Mouse (Mus musculus): ENCODE results near the gene Kcnk13. TPM values are rescaled to one million over a fixed set of nuclear protein-coding genes. Genes with fewer than 3 reads are reported as not detected.

The Kcnk13 gene
- polyA plus RNA-seq, 1 experiment, result 0.38 TPM

DNA sequence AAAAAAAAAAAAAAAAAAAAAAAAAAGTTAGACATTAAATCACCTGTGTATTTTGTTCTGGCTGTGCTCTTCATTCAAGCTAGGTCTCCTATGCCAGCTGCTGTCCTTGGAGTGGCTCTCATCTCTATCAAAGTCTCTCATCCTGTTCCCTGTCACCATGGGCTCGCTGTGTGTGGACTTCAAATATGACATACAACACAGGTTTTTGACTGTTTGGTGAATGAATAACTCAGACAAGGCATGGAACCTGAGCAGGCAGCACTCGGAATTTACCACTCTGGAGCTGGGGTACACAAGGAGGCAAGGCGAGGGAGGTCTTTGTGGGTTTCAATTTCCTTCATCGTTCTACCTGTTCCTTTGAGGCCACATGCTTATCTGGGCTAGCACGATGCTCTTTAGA lies 50.8 kb downstream of the Kcnk13 start:
- H3K4me1 ChIP-seq (ENCODE audit: control insufficient read depth, insufficient read depth, insufficient read length, low read length), result no peaks in the 10 kb centered on the region
- no peak overlapping the region for H3K27ac ChIP-seq (ENCODE audit: insufficient read depth, low read depth, low read length)
- no peaks in the 10 kb centered on the region for H3K36me3 ChIP-seq (ENCODE audit: control insufficient read depth, insufficient read depth, low read length)
- 77% methylated on average over 5 of the region's 5 CpGs for WGBS
- no peak overlapping the region for H3K4me3 ChIP-seq (ENCODE audit: low read depth, low read length)
- no peaks in the 10 kb centered on the region for H3K27me3 ChIP-seq (ENCODE audit: control insufficient read depth, insufficient read depth, low read length)
- TF ChIP-seq CTCF (IDR thresholded peaks at IDR 0.05; ENCODE audit: extremely low read depth, insufficient read length, insufficient replicate concordance, low read depth, low read length) (no peak), POLR2A (IDR thresholded peaks at IDR 0.05; ENCODE audit: low read depth, low read length) (no peak)

DNA sequence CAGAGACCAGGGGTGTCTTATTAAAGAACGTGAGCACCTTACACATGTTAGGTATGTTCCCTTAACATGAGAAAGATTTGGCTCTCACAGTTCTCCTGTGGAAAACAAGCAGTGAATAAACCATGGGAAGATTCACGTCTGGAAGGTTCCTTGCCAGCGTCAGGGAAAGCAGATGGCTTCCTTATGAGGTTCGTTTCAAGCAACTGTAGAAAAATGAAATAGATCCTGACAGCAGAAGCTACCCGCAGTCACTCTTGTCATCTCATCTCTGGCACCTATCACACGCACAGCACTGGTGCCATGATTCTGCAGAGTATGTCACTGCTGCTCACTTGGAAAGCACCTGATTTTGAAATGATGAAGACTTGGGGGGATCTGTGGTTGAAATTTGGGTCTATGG lies 53.4 kb downstream of the Kcnk13 start:
- WGBS, result 83% methylated on average over 6 of the region's 6 CpGs
- no peaks in the 10 kb centered on the region for H3K36me3 ChIP-seq (ENCODE audit: control insufficient read depth, insufficient read depth, low read length)
- no peaks in the 10 kb centered on the region for H3K4me1 ChIP-seq (ENCODE audit: control insufficient read depth, insufficient read depth, insufficient read length, low read length)
- H3K27me3 ChIP-seq (ENCODE audit: control insufficient read depth, insufficient read depth, low read length), result no peaks in the 10 kb centered on the region
- no peak overlapping the region for H3K4me3 ChIP-seq (ENCODE audit: low read depth, low read length)
- no peak overlapping the region for H3K27ac ChIP-seq (ENCODE audit: insufficient read depth, low read depth, low read length)
- no peak for TF ChIP-seq CTCF (IDR thresholded peaks at IDR 0.05; ENCODE audit: extremely low read depth, insufficient read length, insufficient replicate concordance, low read depth, low read length)
- TF ChIP-seq POLR2A (IDR thresholded peaks at IDR 0.05; ENCODE audit: low read depth, low read length), result no peak

DNA sequence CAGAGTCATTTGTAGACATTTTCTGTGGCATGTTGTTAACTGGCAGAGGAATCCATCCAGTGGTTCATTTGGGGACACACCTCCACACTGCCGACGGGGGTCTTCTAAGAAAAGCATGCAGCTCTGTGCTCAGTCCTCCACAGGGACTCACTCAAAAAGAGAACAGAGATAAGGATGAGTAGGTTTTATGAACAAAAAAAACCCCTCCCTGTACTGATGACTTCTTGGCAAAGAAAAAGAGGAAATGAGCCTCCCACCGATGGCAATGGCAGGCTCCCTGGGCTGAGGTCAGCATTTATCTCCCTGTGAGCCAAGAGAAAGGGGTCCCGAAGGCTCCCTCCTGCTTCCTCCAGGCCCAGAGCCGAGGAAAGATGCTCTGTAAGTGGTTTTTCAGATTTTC lies 58.2 kb downstream of the Kcnk13 start:
- H3K27ac ChIP-seq (ENCODE audit: insufficient read depth, low read depth, low read length), result no peak overlapping the region
- H3K36me3 ChIP-seq (ENCODE audit: control insufficient read depth, insufficient read depth, low read length), result no peaks in the 10 kb centered on the region
- 63% methylated on average over 5 of the region's 5 CpGs for WGBS
- H3K4me3 ChIP-seq (ENCODE audit: low read depth, low read length), result no peak overlapping the region
- no peaks in the 10 kb centered on the region for H3K27me3 ChIP-seq (ENCODE audit: control insufficient read depth, insufficient read depth, low read length)
- TF ChIP-seq CTCF (IDR thresholded peaks at IDR 0.05; ENCODE audit: extremely low read depth, insufficient read length, insufficient replicate concordance, low read depth, low read length) (no peak), POLR2A (IDR thresholded peaks at IDR 0.05; ENCODE audit: low read depth, low read length) (no peak)
- no peaks in the 10 kb centered on the region for H3K4me1 ChIP-seq (ENCODE audit: control insufficient read depth, insufficient read depth, insufficient read length, low read length)

DNA sequence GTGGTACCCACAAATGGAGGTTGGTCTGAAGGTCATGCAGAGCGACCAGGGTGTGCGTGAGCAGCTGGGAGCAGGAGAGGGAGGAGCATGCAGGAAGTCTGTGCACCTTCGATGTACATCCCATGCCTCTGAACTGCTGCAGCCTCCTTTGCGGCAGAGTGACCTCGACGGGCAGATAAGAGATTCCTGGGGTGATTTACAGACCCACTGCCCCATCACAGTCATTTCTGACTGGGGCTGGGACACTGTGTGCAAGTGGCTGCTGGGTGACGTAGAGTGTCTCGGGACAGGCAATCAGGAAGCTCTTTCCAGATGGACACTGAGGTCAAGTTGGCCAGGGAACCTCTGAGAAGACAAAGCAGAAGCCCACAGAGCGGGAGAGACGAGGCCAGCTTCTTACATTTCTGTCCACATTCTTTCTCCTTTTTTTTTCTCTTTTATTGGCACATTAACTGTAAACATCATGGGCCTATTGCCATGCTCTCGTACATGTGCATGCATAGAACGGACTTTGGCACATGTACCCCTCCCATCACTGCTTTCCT lies 59.6 kb downstream of the Kcnk13 start:
- H3K4me1 ChIP-seq (ENCODE audit: control insufficient read depth, insufficient read depth, insufficient read length, low read length), result no peaks in the 10 kb centered on the region
- H3K36me3 ChIP-seq (ENCODE audit: control insufficient read depth, insufficient read depth, low read length), result no peaks in the 10 kb centered on the region
- 45% methylated on average over 12 of the region's 12 CpGs for WGBS
- H3K4me3 ChIP-seq (ENCODE audit: low read depth, low read length), result no peak overlapping the region
- H3K27ac ChIP-seq (ENCODE audit: insufficient read depth, low read depth, low read length), result no peak overlapping the region
- no peaks in the 10 kb centered on the region for H3K27me3 ChIP-seq (ENCODE audit: control insufficient read depth, insufficient read depth, low read length)
- TF ChIP-seq CTCF (IDR thresholded peaks at IDR 0.05; ENCODE audit: extremely low read depth, insufficient read length, insufficient replicate concordance, low read depth, low read length) (no peak), POLR2A (IDR thresholded peaks at IDR 0.05; ENCODE audit: low read depth, low read length) (no peak)

DNA sequence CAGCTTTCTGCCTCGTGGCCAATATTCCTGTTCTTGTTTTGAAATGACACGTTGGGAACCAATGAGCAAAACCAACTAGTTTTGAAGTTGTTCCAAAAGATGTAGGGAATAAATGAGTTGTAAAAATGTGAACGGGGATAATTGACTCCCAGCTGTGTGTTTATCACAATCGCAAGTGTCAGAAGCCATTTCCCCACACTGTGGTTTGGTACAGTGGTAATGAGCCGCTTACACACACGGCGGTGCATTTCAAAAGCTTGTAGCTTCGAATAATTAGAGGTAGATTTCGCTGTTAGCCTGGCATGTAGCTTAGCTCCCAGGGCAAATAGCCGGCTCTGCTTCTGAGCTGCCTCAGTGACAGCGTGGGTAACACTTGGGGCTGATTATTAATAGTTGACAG lies 61.4 kb downstream of the Kcnk13 start:
- H3K27me3 ChIP-seq (ENCODE audit: control insufficient read depth, insufficient read depth, low read length), result no peaks in the 10 kb centered on the region
- 61% methylated on average over 11 of the region's 11 CpGs for WGBS
- no peaks in the 10 kb centered on the region for H3K4me1 ChIP-seq (ENCODE audit: control insufficient read depth, insufficient read depth, insufficient read length, low read length)
- no peak overlapping the region for H3K4me3 ChIP-seq (ENCODE audit: low read depth, low read length)
- no peak overlapping the region for H3K27ac ChIP-seq (ENCODE audit: insufficient read depth, low read depth, low read length)
- TF ChIP-seq CTCF (IDR thresholded peaks at IDR 0.05; ENCODE audit: extremely low read depth, insufficient read length, insufficient replicate concordance, low read depth, low read length) (no peak), POLR2A (IDR thresholded peaks at IDR 0.05; ENCODE audit: low read depth, low read length) (no peak)
- H3K36me3 ChIP-seq (ENCODE audit: control insufficient read depth, insufficient read depth, low read length), result no peaks in the 10 kb centered on the region

DNA sequence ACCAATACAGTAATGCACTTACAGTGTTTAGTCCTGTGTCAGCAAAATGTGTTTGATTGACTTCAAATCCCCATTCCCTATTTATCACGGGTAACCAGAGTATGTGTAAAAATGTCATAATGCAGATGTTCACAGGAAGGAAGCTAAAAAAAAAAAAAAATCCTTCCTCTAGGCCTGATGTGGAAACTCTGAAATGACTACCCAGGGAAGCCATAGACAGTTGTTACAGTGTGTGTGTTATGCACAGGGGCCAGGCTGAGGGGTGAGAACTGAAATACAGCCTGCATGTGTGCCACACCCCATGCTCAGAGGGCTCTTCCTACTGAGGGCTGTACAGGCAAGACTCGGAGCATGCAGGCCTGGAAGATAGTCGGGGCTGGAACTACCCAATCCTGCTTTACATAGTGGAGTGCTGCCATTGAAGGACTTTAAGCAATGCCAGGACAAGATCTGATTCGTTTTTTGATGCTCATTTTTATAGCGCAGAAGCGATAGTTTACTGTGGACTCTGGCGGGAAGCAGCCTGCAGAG lies 62.5 kb downstream of the Kcnk13 start:
- TF ChIP-seq CTCF (IDR thresholded peaks at IDR 0.05; ENCODE audit: extremely low read depth, insufficient read length, insufficient replicate concordance, low read depth, low read length) (no peak), POLR2A (IDR thresholded peaks at IDR 0.05; ENCODE audit: low read depth, low read length) (no peak)
- WGBS, result 60% methylated on average over 7 of the region's 7 CpGs

DNA sequence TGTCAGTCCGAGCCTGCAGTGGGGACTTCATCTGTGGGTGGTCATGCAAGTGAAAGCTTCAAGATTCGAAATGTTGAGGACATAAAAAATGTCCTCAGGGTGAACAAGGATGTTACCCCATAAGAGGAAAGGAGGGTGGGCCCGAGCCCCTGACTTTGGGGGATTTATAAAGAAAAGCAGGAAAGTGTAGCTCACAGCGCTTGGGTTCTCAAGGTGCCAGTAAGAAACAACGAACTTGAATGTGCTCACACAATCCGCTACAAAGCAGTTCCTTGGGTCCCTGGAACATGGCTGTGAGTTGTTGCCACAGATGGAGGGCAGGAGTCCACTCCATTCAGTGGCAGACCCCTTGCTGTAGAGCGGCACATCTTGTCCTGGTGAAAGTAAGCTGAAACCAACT lies 63.0 kb downstream of the Kcnk13 start:
- no peak overlapping the region for H3K27ac ChIP-seq (ENCODE audit: insufficient read depth, low read depth, low read length)
- H3K4me3 ChIP-seq (ENCODE audit: low read depth, low read length), result no peak overlapping the region
- no peak for TF ChIP-seq POLR2A (IDR thresholded peaks at IDR 0.05; ENCODE audit: low read depth, low read length)
- no peak for TF ChIP-seq CTCF (IDR thresholded peaks at IDR 0.05; ENCODE audit: extremely low read depth, insufficient read length, insufficient replicate concordance, low read depth, low read length)
- no peaks in the 10 kb centered on the region for H3K36me3 ChIP-seq (ENCODE audit: control insufficient read depth, insufficient read depth, low read length)
- no peaks in the 10 kb centered on the region for H3K4me1 ChIP-seq (ENCODE audit: control insufficient read depth, insufficient read depth, insufficient read length, low read length)
- no peaks in the 10 kb centered on the region for H3K27me3 ChIP-seq (ENCODE audit: control insufficient read depth, insufficient read depth, low read length)
- 71% methylated on average over 7 of the region's 7 CpGs for WGBS

More for the DNA sequence above, 62.5 kb downstream of the Kcnk13 start:
- no peaks in the 10 kb centered on the region for H3K36me3 ChIP-seq (ENCODE audit: control insufficient read depth, insufficient read depth, low read length)
- H3K27me3 ChIP-seq (ENCODE audit: control insufficient read depth, insufficient read depth, low read length), result no peaks in the 10 kb centered on the region
- H3K4me3 ChIP-seq (ENCODE audit: low read depth, low read length), result no peak overlapping the region
- no peaks in the 10 kb centered on the region for H3K4me1 ChIP-seq (ENCODE audit: control insufficient read depth, insufficient read depth, insufficient read length, low read length)
- no peak overlapping the region for H3K27ac ChIP-seq (ENCODE audit: insufficient read depth, low read depth, low read length)

All from small intestine, adult 2 months (tissue).